ENCODE assay signal across 21 mouse cellular contexts in the genomic region with DNA sequence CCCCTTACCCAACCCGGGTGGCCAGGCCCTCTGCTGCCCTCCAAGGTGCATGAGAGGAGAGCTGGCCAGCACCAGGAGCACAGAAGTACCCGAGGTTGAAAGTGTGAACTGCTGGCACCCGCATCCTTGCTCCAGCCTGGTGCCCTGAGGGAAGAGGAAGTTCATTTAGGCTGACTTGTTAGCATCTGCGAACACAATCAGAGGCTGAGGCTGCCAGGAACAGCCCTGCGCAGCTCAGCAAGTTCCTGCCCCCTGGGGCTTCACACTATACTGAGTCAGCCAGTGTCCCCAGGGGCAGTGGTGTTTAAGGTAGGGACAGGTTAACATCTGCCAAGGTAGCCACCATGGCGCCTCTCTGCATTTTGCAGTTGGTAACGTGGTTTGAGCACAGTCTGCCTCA. TPM values are rescaled to one million over a fixed set of nuclear protein-coding genes. Genes with fewer than 3 reads are reported as not detected.
DNase-seq lines count a peak whose midpoint lies in the region; ATAC-seq and TF ChIP-seq lines count a peak whose summit lies in the region.
"Had no signal": no experiment of that assay in that cellular context is flagged by ENCODE, and none has a peak within 500 bp of the region (broad histone marks: within the 10 kb centered on the region; RNA-seq: fewer than 3 reads in every experiment).

No protein-coding gene starts in this region.

- peak; percentile 54 for DNase-seq in kidney, adult 18-20 months
- no peak for DNase-seq in kidney, postnatal 10 days
- DNase-seq in A20 (ENCODE audit: low read depth, low spot score) (peak; percentile 36), ES-CJ7 (ENCODE audit: low read depth, low spot score) (peak; percentile 32)
- peak; percentile 75 for DNase-seq in embryonic facial prominence, embryonic 14.5 days (ENCODE audit: low spot score)
- no peak for DNase-seq in liver, postnatal 0 days
- DNase-seq: adrenal gland, postnatal 25 days; cerebellum, adult 8-10 months; left cerebral cortex, postnatal 4 days; liver, embryonic 13.5 days; right cerebral cortex, postnatal 14 days; thymus, adult 2 months had no signal

- no peaks in the 10 kb centered on the region for H3K36me3 ChIP-seq in embryonic facial prominence, embryonic 14.5 days (ENCODE audit: control insufficient read depth, insufficient read depth, low read length)
- H3K36me3 ChIP-seq in liver, postnatal 0 days (replicated peaks; ENCODE audit: insufficient read depth, low read length), result no peaks in the 10 kb centered on the region
- H3K36me3 ChIP-seq in intestine, embryonic 15.5 days, result no peaks in the 10 kb centered on the region
- H3K36me3 ChIP-seq: forebrain, embryonic 12.5 days; hindbrain, embryonic 15.5 days; liver, embryonic 13.5 days; midbrain, embryonic 15.5 days; stomach, embryonic 15.5 days had no signal

- no peak for TF ChIP-seq EP300 in liver, postnatal 0 days (IDR thresholded peaks at IDR 0.05; ENCODE audit: low read depth)

- peak; percentile 84 for ATAC-seq in embryonic facial prominence, embryonic 14.5 days (ENCODE audit: low read depth)
- ATAC-seq in liver, postnatal 0 days, result no peak
- no peak for ATAC-seq in intestine, embryonic 15.5 days
- ATAC-seq: activated CD4-positive, CD25-positive, alpha-beta regulatory T cell, adult 4 months; intestine, postnatal 0 days; midbrain, embryonic 15.5 days had no signal

- no peak overlapping the region for H3K4me3 ChIP-seq in embryonic facial prominence, embryonic 14.5 days (ENCODE audit: low read depth, low read length)
- H3K4me3 ChIP-seq in liver, postnatal 0 days (ENCODE audit: low read depth, low read length), result no peak overlapping the region
- no peak overlapping the region for H3K4me3 ChIP-seq in intestine, embryonic 15.5 days (replicated peaks)
- H3K4me3 ChIP-seq: forebrain, embryonic 12.5 days; hindbrain, embryonic 15.5 days; layer of hippocampus, adult 2 months; liver, embryonic 13.5 days; megakaryocyte, embryonic 14.5 days; midbrain, embryonic 15.5 days; stomach, embryonic 15.5 days had no signal

- 20% methylated on average over 7 of the region's 7 CpGs for WGBS in embryonic facial prominence, embryonic 14.5 days
- WGBS in liver, postnatal 0 days (ENCODE audit: insufficient replicate concordance), result 20% methylated on average over 7 of the region's 7 CpGs
- 36% methylated on average over 7 of the region's 7 CpGs for WGBS in intestine, embryonic 15.5 days

- no peaks in the 10 kb centered on the region for H3K9me3 ChIP-seq in embryonic facial prominence, embryonic 14.5 days (ENCODE audit: control insufficient read depth, low read length)
- H3K9me3 ChIP-seq in liver, postnatal 0 days (ENCODE audit: low read length), result no peaks in the 10 kb centered on the region
- H3K9me3 ChIP-seq in intestine, embryonic 15.5 days, result no peaks in the 10 kb centered on the region
- H3K9me3 ChIP-seq: forebrain, embryonic 12.5 days; hindbrain, embryonic 15.5 days; liver, embryonic 13.5 days; megakaryocyte, embryonic 14.5 days; midbrain, embryonic 15.5 days; stomach, embryonic 15.5 days had no signal

- no peak overlapping the region for H3K4me2 ChIP-seq in embryonic facial prominence, embryonic 14.5 days (ENCODE audit: low read depth, low read length)
- no peak overlapping the region for H3K4me2 ChIP-seq in liver, postnatal 0 days (ENCODE audit: low read depth, low read length)
- H3K4me2 ChIP-seq in intestine, embryonic 15.5 days (replicated peaks), result no peak overlapping the region
- H3K4me2 ChIP-seq: forebrain, embryonic 12.5 days; hindbrain, embryonic 15.5 days; liver, embryonic 13.5 days; midbrain, embryonic 15.5 days; stomach, embryonic 15.5 days had no signal

- H3K27ac ChIP-seq in embryonic facial prominence, embryonic 14.5 days (replicated peaks; ENCODE audit: low read depth, low read length), result no peak overlapping the region
- no peak overlapping the region for H3K27ac ChIP-seq in liver, postnatal 0 days (ENCODE audit: low read depth)
- no peak overlapping the region for H3K27ac ChIP-seq in intestine, embryonic 15.5 days
- H3K27ac ChIP-seq: forebrain, embryonic 12.5 days; hindbrain, embryonic 15.5 days; layer of hippocampus, adult 2 months; liver, embryonic 13.5 days; midbrain, embryonic 15.5 days; stomach, embryonic 15.5 days had no signal

- H3K4me1 ChIP-seq in embryonic facial prominence, embryonic 14.5 days (ENCODE audit: control insufficient read depth, insufficient read depth, low read length), result peaks cover 22% of the 10 kb centered on the region; the same call in 1 of the 2 replicates
- H3K4me1 ChIP-seq in liver, postnatal 0 days (ENCODE audit: insufficient read depth), result no peaks in the 10 kb centered on the region; the same call in 1 of the 2 replicates
- no peaks in the 10 kb centered on the region for H3K4me1 ChIP-seq in intestine, embryonic 15.5 days (replicated peaks)
- H3K4me1 ChIP-seq: liver, embryonic 13.5 days; stomach, embryonic 15.5 days had no signal

- no peaks in the 10 kb centered on the region for H3K27me3 ChIP-seq in embryonic facial prominence, embryonic 14.5 days (replicated peaks; ENCODE audit: control insufficient read depth, insufficient read depth, low read length)
- H3K27me3 ChIP-seq in liver, postnatal 0 days (ENCODE audit: insufficient read depth, low read length), result no peaks in the 10 kb centered on the region
- H3K27me3 ChIP-seq in intestine, embryonic 15.5 days (replicated peaks), result no peaks in the 10 kb centered on the region
- H3K27me3 ChIP-seq: hindbrain, embryonic 15.5 days; midbrain, embryonic 15.5 days; stomach, embryonic 15.5 days had no signal

- TF ChIP-seq CTCF in liver, postnatal 0 days (IDR thresholded peaks at IDR 0.05; ENCODE audit: low read depth), result no peak

- no peak overlapping the region for H3K9ac ChIP-seq in embryonic facial prominence, embryonic 14.5 days (ENCODE audit: low read depth, low read length)
- H3K9ac ChIP-seq in liver, postnatal 0 days (replicated peaks), result no peak overlapping the region; the same call in 1 of the 2 replicates
- no peak overlapping the region for H3K9ac ChIP-seq in intestine, embryonic 15.5 days
- H3K9ac ChIP-seq: forebrain, embryonic 12.5 days; hindbrain, embryonic 15.5 days; liver, embryonic 13.5 days; midbrain, embryonic 15.5 days; stomach, embryonic 15.5 days had no signal

RNA-seq across cellular contexts. Expression of a gene that starts 41.6 kb away (rescaled TPM):
- 3.7 and 4.5 TPM in 2 replicates for polyA plus RNA-seq in embryonic facial prominence, embryonic 14.5 days (2014; fragmentation: Nextera tagmentation; extraction: Ambion mirVana)
- polyA plus RNA-seq in liver, postnatal 0 days (2015; fragmentation: Nextera tagmentation; extraction: Ambion mirVana), result 0.67 and 1.1 TPM in 2 replicates
- polyA plus RNA-seq in intestine, embryonic 15.5 days (2015; fragmentation: Nextera tagmentation; extraction: Ambion mirVana), result 0.70 and 0.78 TPM in 2 replicates
- polyA plus RNA-seq: activated CD4-positive, CD25-positive, alpha-beta regulatory T cell, adult 4 months had no signal

RNA-seq across cellular contexts. Expression of a gene that starts 57.9 kb away (rescaled TPM):
- polyA plus RNA-seq in embryonic facial prominence, embryonic 14.5 days (2014; fragmentation: Nextera tagmentation; extraction: Ambion mirVana), result 11.6 and 12.6 TPM in 2 replicates
- polyA plus RNA-seq in liver, postnatal 0 days (2015; fragmentation: Nextera tagmentation; extraction: Ambion mirVana), result 1.3 and 1.6 TPM in 2 replicates
- 7.0 and 7.6 TPM in 2 replicates for polyA plus RNA-seq in intestine, embryonic 15.5 days (2015; fragmentation: Nextera tagmentation; extraction: Ambion mirVana)

Comparison
In these comparisons a context has a peak if more than half of its experiments do, and no peak if none do; other contexts are left out.
1. DNase-seq: peak in kidney, adult 18-20 months (single experiment), A20 (single experiment), ES-CJ7 (single experiment) and embryonic facial prominence, embryonic 14.5 days (single experiment); none in kidney, postnatal 10 days (single experiment) and liver, postnatal 0 days (single experiment).